ENCODE assay signal across 24 mouse cellular contexts in the genomic region with DNA sequence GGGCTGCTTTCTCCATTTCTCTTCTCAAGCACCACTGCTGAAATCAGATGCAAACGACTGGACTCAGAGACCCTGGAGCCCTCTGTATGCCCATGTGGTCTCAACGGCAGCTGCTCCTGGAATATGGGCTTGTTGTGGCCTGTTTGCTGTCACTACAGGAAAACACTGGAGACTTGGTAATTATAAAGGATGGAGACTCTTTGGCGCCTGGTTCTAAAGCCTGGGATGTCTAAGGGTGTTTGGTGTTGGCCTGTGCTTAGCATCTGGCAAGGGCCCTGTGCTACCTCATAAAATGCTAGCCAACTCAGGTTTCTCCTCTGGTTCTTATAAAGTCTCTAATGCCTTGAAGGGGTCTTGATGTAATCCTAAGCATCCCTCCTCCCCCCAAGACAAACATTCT.
"Had no signal": no experiment of that assay in that cellular context is flagged by ENCODE, and none has a peak within 500 bp of the region (broad histone marks: within the 10 kb centered on the region; RNA-seq: fewer than 3 reads in every experiment).

No protein-coding gene starts in this region.

- H3K4me1 ChIP-seq: heart, embryonic 10.5 days; heart, embryonic 12.5 days; hindbrain, embryonic 10.5 days; hindbrain, embryonic 12.5 days; intestine, embryonic 15.5 days; liver, embryonic 13.5 days; liver, embryonic 15.5 days had no signal

- H3K27me3 ChIP-seq: heart, embryonic 12.5 days; hindbrain, embryonic 12.5 days; intestine, embryonic 15.5 days; liver, embryonic 13.5 days; liver, embryonic 15.5 days had no signal

- H3K4me2 ChIP-seq: heart, embryonic 12.5 days; hindbrain, embryonic 12.5 days; hindbrain, embryonic 14.5 days; intestine, embryonic 15.5 days; liver, embryonic 11.5 days; liver, embryonic 13.5 days; liver, embryonic 15.5 days had no signal

- ATAC-seq: hindbrain, embryonic 16.5 days; inflammation-experienced regulatory T-cells, adult 6 months; intestine, embryonic 15.5 days; intestine, postnatal 0 days; liver, postnatal 0 days had no signal

- H3K9ac ChIP-seq: heart, embryonic 12.5 days; hindbrain, embryonic 12.5 days; hindbrain, embryonic 14.5 days; intestine, embryonic 15.5 days; liver, embryonic 13.5 days; liver, embryonic 15.5 days; liver, postnatal 0 days had no signal

- H3K9me3 ChIP-seq: heart, embryonic 10.5 days; heart, embryonic 12.5 days; hindbrain, embryonic 10.5 days; hindbrain, embryonic 12.5 days; intestine, embryonic 15.5 days; liver, embryonic 13.5 days; liver, embryonic 15.5 days had no signal

- H3K4me3 ChIP-seq: heart, embryonic 10.5 days; heart, embryonic 12.5 days; hindbrain, embryonic 10.5 days; hindbrain, embryonic 12.5 days; intestine, embryonic 15.5 days; left cerebral cortex, adult 2 months; liver, embryonic 13.5 days; liver, embryonic 15.5 days had no signal

- H3K27ac ChIP-seq: heart, embryonic 10.5 days; hindbrain, embryonic 10.5 days; hindbrain, embryonic 12.5 days; hindbrain, embryonic 14.5 days; intestine, embryonic 15.5 days; left cerebral cortex, adult 2 months; liver, embryonic 13.5 days; liver, embryonic 15.5 days had no signal

- DNase-seq: gastrocnemius, postnatal 14 days; gastrocnemius, postnatal 36 days; heart, adult 11 months; heart, postnatal 10 days; heart, postnatal 4 days; kidney, adult 18-20 months; kidney, adult 8-10 months; kidney, postnatal 10 days; kidney, postnatal 25 days; liver; liver, embryonic 13.5 days; liver, postnatal 0 days had no signal

- H3K36me3 ChIP-seq: heart, embryonic 10.5 days; heart, embryonic 12.5 days; hindbrain, embryonic 10.5 days; hindbrain, embryonic 12.5 days; intestine, embryonic 15.5 days; liver, embryonic 13.5 days; liver, embryonic 15.5 days had no signal
